Mouse (Mus musculus) stomach, postnatal 0 days (tissue): Measurements from ENCODE around the gene Tubd1.

Experiments used
- CTCF ChIP-seq: IDR thresholded peaks from 2 replicates; pipeline ENCODE4 v1.5.1; 2016; ENCODE audit warnings: antibody characterized with exemption, low read depth, mild to moderate bottlenecking, moderate library complexity
- EP300 ChIP-seq: optimal IDR thresholded peaks from 2 replicates; pipeline ENCODE3; 2016; ENCODE audit warnings: antibody characterized with exemption

- TF ChIP-seq CTCF (no peak), EP300 (no peak)
Observed at GRCm38 (mm10) chr11:86579731-86580318, 35.0 kb downstream of the Tubd1 start.
